Mouse (Mus musculus): Measurements from ENCODE around the gene Psme4. TPM values are rescaled to one million over a fixed set of nuclear protein-coding genes. Genes with fewer than 3 reads are reported as not detected.
A peak's percentile ranks its signal among the peaks of the same experiment; 100 is the strongest.
"Not testable (repeated sequence)": the region's sequence is repeated elsewhere in the genome, so short reads cannot be mapped to it uniquely, and the experiment has no call there.

Psme4 gene
- polyA plus RNA-seq, 1 experiment = 102 TPM

GRCm38 (mm10) chr11:30750039-30750823 is 21.3 kb upstream of the Psme4 start:
- H3K36me3 ChIP-seq (ENCODE audit: control insufficient read depth, insufficient read depth, low read length) = no peaks in the 10 kb centered on the region
- TF ChIP-seq CTCF (IDR thresholded peaks at IDR 0.05; ENCODE audit: control insufficient read depth, insufficient read depth, insufficient replicate concordance, low read depth, low read length) (no peak), POLR2A (IDR thresholded peaks at IDR 0.05; ENCODE audit: control insufficient read depth, low read depth, low read length) (no peak)

GRCm38 (mm10) chr11:30752956-30753355 is 18.6 kb upstream of the Psme4 start:
- no peak for TF ChIP-seq CTCF (IDR thresholded peaks at IDR 0.05; ENCODE audit: control insufficient read depth, insufficient read depth, insufficient replicate concordance, low read depth, low read length)
- no peak for TF ChIP-seq POLR2A (IDR thresholded peaks at IDR 0.05; ENCODE audit: control insufficient read depth, low read depth, low read length)
- H3K4me3 ChIP-seq (ENCODE audit: control insufficient read depth, low read depth, low read length) = no peak overlapping the region
- H3K4me1 ChIP-seq (ENCODE audit: control insufficient read depth, insufficient read depth, low read length) = peaks cover 3% of the 10 kb centered on the region; the same call in 1 of the 2 replicates
- no peaks in the 10 kb centered on the region for H3K36me3 ChIP-seq (ENCODE audit: control insufficient read depth, insufficient read depth, low read length)
- no peaks in the 10 kb centered on the region for H3K27me3 ChIP-seq (ENCODE audit: control insufficient read depth, insufficient read depth, low read length)
- no peak overlapping the region for H3K27ac ChIP-seq (ENCODE audit: control insufficient read depth, insufficient read depth, low read depth, low read length)

More at GRCm38 (mm10) chr11:30750039-30750823, 21.3 kb upstream of the Psme4 start:
- Histone ChIP-seq H3K4me1 (ENCODE audit: control insufficient read depth, insufficient read depth, low read length) (peaks cover 3% of the 10 kb centered on the region; the same call in 1 of the 2 replicates), H3K27me3 (ENCODE audit: control insufficient read depth, insufficient read depth, low read length) (no peaks in the 10 kb centered on the region), H3K4me3 (ENCODE audit: control insufficient read depth, low read depth, low read length) (no peak overlapping the region), H3K27ac (ENCODE audit: control insufficient read depth, insufficient read depth, low read depth, low read length) (no peak overlapping the region)

- not testable (repeated sequence) for H3K27ac ChIP-seq (ENCODE audit: control insufficient read depth, insufficient read depth, low read depth, low read length); H3K4me1 ChIP-seq (ENCODE audit: control insufficient read depth, insufficient read depth, low read length)
- H3K4me3 ChIP-seq (ENCODE audit: control insufficient read depth, low read depth, low read length) = peak overlapping the region; percentile 77
Observed at GRCm38 (mm10) chr11:30754486-30754854, 17.1 kb upstream of the Psme4 start.

GRCm38 (mm10) chr11:30754855-30755530 is 16.5 kb upstream of the Psme4 start:
- H3K4me1 ChIP-seq (ENCODE audit: control insufficient read depth, insufficient read depth, low read length) = peaks cover 3% of the 10 kb centered on the region; the same call in 1 of the 2 replicates
- H3K27me3 ChIP-seq (ENCODE audit: control insufficient read depth, insufficient read depth, low read length) = no peaks in the 10 kb centered on the region
- H3K36me3 ChIP-seq (ENCODE audit: control insufficient read depth, insufficient read depth, low read length) = no peaks in the 10 kb centered on the region
- TF ChIP-seq CTCF (IDR thresholded peaks at IDR 0.05; ENCODE audit: control insufficient read depth, insufficient read depth, insufficient replicate concordance, low read depth, low read length) (no peak), POLR2A (IDR thresholded peaks at IDR 0.05; ENCODE audit: control insufficient read depth, low read depth, low read length) (no peak)
- H3K27ac ChIP-seq (ENCODE audit: control insufficient read depth, insufficient read depth, low read depth, low read length) = no peak overlapping the region
- H3K4me3 ChIP-seq (ENCODE audit: control insufficient read depth, low read depth, low read length) = peak overlapping the region; percentile 77

More at GRCm38 (mm10) chr11:30754486-30754854, 17.1 kb upstream of the Psme4 start:
- H3K36me3 ChIP-seq (ENCODE audit: control insufficient read depth, insufficient read depth, low read length); H3K27me3 ChIP-seq (ENCODE audit: control insufficient read depth, insufficient read depth, low read length): not testable (repeated sequence)

- Histone ChIP-seq H3K4me3 (ENCODE audit: control insufficient read depth, low read depth, low read length) (no peak overlapping the region), H3K36me3 (ENCODE audit: control insufficient read depth, insufficient read depth, low read length) (no peaks in the 10 kb centered on the region), H3K27ac (ENCODE audit: control insufficient read depth, insufficient read depth, low read depth, low read length) (no peak overlapping the region), H3K27me3 (ENCODE audit: control insufficient read depth, insufficient read depth, low read length) (no peaks in the 10 kb centered on the region), H3K4me1 (ENCODE audit: control insufficient read depth, insufficient read depth, low read length) (no peaks in the 10 kb centered on the region)
- TF ChIP-seq POLR2A (IDR thresholded peaks at IDR 0.05; ENCODE audit: control insufficient read depth, low read depth, low read length) = no peak
- no peak for TF ChIP-seq CTCF (IDR thresholded peaks at IDR 0.05; ENCODE audit: control insufficient read depth, insufficient read depth, insufficient replicate concordance, low read depth, low read length)
Observed at GRCm38 (mm10) chr11:30761381-30761780, 10.1 kb upstream of the Psme4 start.

- TF ChIP-seq CTCF (IDR thresholded peaks at IDR 0.05; ENCODE audit: control insufficient read depth, insufficient read depth, insufficient replicate concordance, low read depth, low read length) = no peak
- no peak for TF ChIP-seq POLR2A (IDR thresholded peaks at IDR 0.05; ENCODE audit: control insufficient read depth, low read depth, low read length)
- no peaks in the 10 kb centered on the region for H3K4me1 ChIP-seq (ENCODE audit: control insufficient read depth, insufficient read depth, low read length)
- no peaks in the 10 kb centered on the region for H3K36me3 ChIP-seq (ENCODE audit: control insufficient read depth, insufficient read depth, low read length)
- H3K4me3 ChIP-seq (ENCODE audit: control insufficient read depth, low read depth, low read length) = no peak overlapping the region
- no peaks in the 10 kb centered on the region for H3K27me3 ChIP-seq (ENCODE audit: control insufficient read depth, insufficient read depth, low read length)
- no peak overlapping the region for H3K27ac ChIP-seq (ENCODE audit: control insufficient read depth, insufficient read depth, low read depth, low read length)
Observed at GRCm38 (mm10) chr11:30761891-30762290, 9.6 kb upstream of the Psme4 start.

- TF ChIP-seq POLR2A (IDR thresholded peaks at IDR 0.05; ENCODE audit: control insufficient read depth, low read depth, low read length) = no peak
- no peak for TF ChIP-seq CTCF (IDR thresholded peaks at IDR 0.05; ENCODE audit: control insufficient read depth, insufficient read depth, insufficient replicate concordance, low read depth, low read length)
- no peak overlapping the region for H3K27ac ChIP-seq (ENCODE audit: control insufficient read depth, insufficient read depth, low read depth, low read length)
- no peaks in the 10 kb centered on the region for H3K27me3 ChIP-seq (ENCODE audit: control insufficient read depth, insufficient read depth, low read length)
- H3K4me3 ChIP-seq (ENCODE audit: control insufficient read depth, low read depth, low read length) = no peak overlapping the region
- H3K36me3 ChIP-seq (ENCODE audit: control insufficient read depth, insufficient read depth, low read length) = no peaks in the 10 kb centered on the region
- no peaks in the 10 kb centered on the region for H3K4me1 ChIP-seq (ENCODE audit: control insufficient read depth, insufficient read depth, low read length)
Observed at GRCm38 (mm10) chr11:30765076-30765475, 6.5 kb upstream of the Psme4 start.
